Mouse (Mus musculus): ENCODE data around the gene 4930455H04Rik.

Gene 4930455H04Rik

GRCm38 (mm10) chr3:116968540-116968997 is 502 bp downstream of the 4930455H04Rik start, which contains the start of gene Palmd:
Gene Palmd (minus strand): TSS chr3:116968987.
- DNase-seq = peak; percentile 60

GRCm38 (mm10) chr3:116969003-116969402 is 936 bp downstream of the 4930455H04Rik start:
- no peak for DNase-seq

GRCm38 (mm10) chr3:116969786-116970185 is 1.7 kb downstream of the 4930455H04Rik start:
- DNase-seq = no peak

GRCm38 (mm10) chr3:116981811-116982575 is 13.9 kb downstream of the 4930455H04Rik start:
- DNase-seq = no peak

- DNase-seq = peak; percentile 34
These were observed 17.0 kb downstream of the 4930455H04Rik start for GRCm38 (mm10) chr3:116985042-116985455.

GRCm38 (mm10) chr3:116985741-116986140 is 17.7 kb downstream of the 4930455H04Rik start:
- DNase-seq = peak; percentile 81

- no peak for DNase-seq
These were observed 18.4 kb downstream of the 4930455H04Rik start for GRCm38 (mm10) chr3:116986451-116986850.

- no peak for DNase-seq
These were observed 20.2 kb downstream of the 4930455H04Rik start for GRCm38 (mm10) chr3:116988221-116988620.

GRCm38 (mm10) chr3:116991180-116991579 is 23.1 kb downstream of the 4930455H04Rik start:
- no peak for DNase-seq

GRCm38 (mm10) chr3:116993011-116993410 is 24.9 kb downstream of the 4930455H04Rik start:
- no peak for DNase-seq

GRCm38 (mm10) chr3:117001686-117002485 is 33.8 kb downstream of the 4930455H04Rik start:
- no peak for DNase-seq

GRCm38 (mm10) chr3:117003379-117003778 is 35.3 kb downstream of the 4930455H04Rik start:
- no peak for DNase-seq

- no peak for DNase-seq
These were observed 38.6 kb downstream of the 4930455H04Rik start for GRCm38 (mm10) chr3:117006636-117007035.

GRCm38 (mm10) chr3:117007340-117007739 is 39.3 kb downstream of the 4930455H04Rik start:
- DNase-seq = peak; percentile 68

- DNase-seq = no peak
These were observed 42.1 kb downstream of the 4930455H04Rik start for GRCm38 (mm10) chr3:117010182-117010581.

GRCm38 (mm10) chr3:117020319-117020718 is 52.3 kb downstream of the 4930455H04Rik start:
- no peak for DNase-seq

GRCm38 (mm10) chr3:117021907-117022306 is 53.8 kb downstream of the 4930455H04Rik start:
- DNase-seq = no peak

GRCm38 (mm10) chr3:117024111-117024510 is 56.0 kb downstream of the 4930455H04Rik start:
- DNase-seq = no peak

- DNase-seq = no peak
These were observed 56.5 kb downstream of the 4930455H04Rik start for GRCm38 (mm10) chr3:117024557-117024956.

- DNase-seq = no peak
These were observed 57.4 kb downstream of the 4930455H04Rik start for GRCm38 (mm10) chr3:117025421-117025820.
